Mouse (Mus musculus): ENCODE data around the gene Rhd.
"Not testable (repeated sequence)": the region's sequence is repeated elsewhere in the genome, so short reads cannot be mapped to it uniquely, and the experiment has no call there.

Rhd gene

GRCm38 (mm10) chr4:134863937-134864729, at the start of gene Rhd:
Gene Rhd (plus strand): TSS chr4:134864536.
- DNase-seq (ENCODE audit: low spot score) = no peak

GRCm38 (mm10) chr4:134817706-134818105, 46.6 kb upstream of the Rhd start:
- DNase-seq (ENCODE audit: low spot score) = no peak

GRCm38 (mm10) chr4:134821061-134821460, 43.3 kb upstream of the Rhd start:
- DNase-seq (ENCODE audit: low spot score) = peak; percentile 42

- DNase-seq (ENCODE audit: low spot score) = peak; percentile 80
These were observed 40.8 kb upstream of the Rhd start for GRCm38 (mm10) chr4:134823560-134823959.

GRCm38 (mm10) chr4:134825864-134826263, 38.5 kb upstream of the Rhd start:
- DNase-seq (ENCODE audit: low spot score) = not testable (repeated sequence)

- DNase-seq (ENCODE audit: low spot score) = no peak
These were observed 38.0 kb upstream of the Rhd start for GRCm38 (mm10) chr4:134826348-134826747.

GRCm38 (mm10) chr4:134827806-134828205, 36.5 kb upstream of the Rhd start:
- DNase-seq (ENCODE audit: low spot score) = no peak

GRCm38 (mm10) chr4:134831934-134832333, 32.4 kb upstream of the Rhd start:
- DNase-seq (ENCODE audit: low spot score) = no peak

- DNase-seq (ENCODE audit: low spot score) = no peak
These were observed 28.9 kb upstream of the Rhd start for GRCm38 (mm10) chr4:134835486-134835885.

GRCm38 (mm10) chr4:134838221-134838620, 26.1 kb upstream of the Rhd start:
- DNase-seq (ENCODE audit: low spot score) = no peak

GRCm38 (mm10) chr4:134838706-134839105, 25.6 kb upstream of the Rhd start:
- not testable (repeated sequence) for DNase-seq (ENCODE audit: low spot score)

GRCm38 (mm10) chr4:134840231-134840630, 24.1 kb upstream of the Rhd start:
- DNase-seq (ENCODE audit: low spot score) = no peak

GRCm38 (mm10) chr4:134843566-134843965, 20.8 kb upstream of the Rhd start:
- DNase-seq (ENCODE audit: low spot score) = no peak

- peak; percentile 68 for DNase-seq (ENCODE audit: low spot score)
These were observed 16.7 kb upstream of the Rhd start for GRCm38 (mm10) chr4:134847587-134847986.

GRCm38 (mm10) chr4:134850551-134850950, 13.8 kb upstream of the Rhd start:
- DNase-seq (ENCODE audit: low spot score) = no peak

- DNase-seq (ENCODE audit: low spot score) = no peak
These were observed 13.1 kb upstream of the Rhd start for GRCm38 (mm10) chr4:134851236-134851635.

GRCm38 (mm10) chr4:134851876-134852275, 12.5 kb upstream of the Rhd start:
- no peak for DNase-seq (ENCODE audit: low spot score)

- DNase-seq (ENCODE audit: low spot score) = peak; percentile 26
These were observed 11.7 kb upstream of the Rhd start for GRCm38 (mm10) chr4:134852438-134853255.

- peak; percentile 98 for DNase-seq (ENCODE audit: low spot score)
These were observed 11.1 kb upstream of the Rhd start, which contains the start of gene Maco1 for GRCm38 (mm10) chr4:134853259-134853636. Gene Maco1 (minus strand): TSS chr4:134853345.

GRCm38 (mm10) chr4:134853637-134854485, 10.5 kb upstream of the Rhd start:
- DNase-seq (ENCODE audit: low spot score) = peak; percentile 86

GRCm38 (mm10) chr4:134855371-134855770, 9.0 kb upstream of the Rhd start:
- no peak for DNase-seq (ENCODE audit: low spot score)

- no peak for DNase-seq (ENCODE audit: low spot score)
These were observed 8.3 kb upstream of the Rhd start for GRCm38 (mm10) chr4:134856056-134856455.
